Mouse (Mus musculus): ENCODE data around the gene Hpn. TPM values are rescaled to one million over a fixed set of nuclear protein-coding genes. Genes with fewer than 3 reads are reported as not detected.

Gene Hpn
- not detected for polyA plus RNA-seq (2014; fragmentation: Illumina TruSeq; extraction: RNeasy Lipid Tissue Mini Kit (QIAGEN cat#74804); ENCODE audit: low read depth, low replicate concordance)

DNA sequence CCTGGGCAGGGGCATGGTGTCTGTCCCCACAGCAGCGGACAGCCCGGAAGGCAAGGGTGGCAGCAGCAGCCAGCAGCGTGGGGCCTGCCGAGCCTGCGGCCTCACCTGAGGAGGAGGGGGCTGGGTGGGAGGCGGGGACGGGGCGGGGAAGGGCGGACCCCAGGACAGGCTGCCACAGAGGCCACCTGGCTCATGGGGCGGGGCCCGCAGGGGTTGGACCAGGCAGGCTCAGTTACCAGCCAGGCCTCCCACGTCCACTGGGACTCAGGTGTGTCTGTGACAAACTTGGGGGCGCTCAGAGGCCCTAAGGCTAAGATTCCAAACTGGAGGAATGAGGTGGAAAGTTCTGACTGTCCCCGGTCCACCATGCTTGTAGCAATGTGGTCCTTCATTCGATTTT is at the start of gene Hpn:
Gene Hpn (minus strand): TSS at position 109 of the 400 bp plus-strand sequence.

DNA sequence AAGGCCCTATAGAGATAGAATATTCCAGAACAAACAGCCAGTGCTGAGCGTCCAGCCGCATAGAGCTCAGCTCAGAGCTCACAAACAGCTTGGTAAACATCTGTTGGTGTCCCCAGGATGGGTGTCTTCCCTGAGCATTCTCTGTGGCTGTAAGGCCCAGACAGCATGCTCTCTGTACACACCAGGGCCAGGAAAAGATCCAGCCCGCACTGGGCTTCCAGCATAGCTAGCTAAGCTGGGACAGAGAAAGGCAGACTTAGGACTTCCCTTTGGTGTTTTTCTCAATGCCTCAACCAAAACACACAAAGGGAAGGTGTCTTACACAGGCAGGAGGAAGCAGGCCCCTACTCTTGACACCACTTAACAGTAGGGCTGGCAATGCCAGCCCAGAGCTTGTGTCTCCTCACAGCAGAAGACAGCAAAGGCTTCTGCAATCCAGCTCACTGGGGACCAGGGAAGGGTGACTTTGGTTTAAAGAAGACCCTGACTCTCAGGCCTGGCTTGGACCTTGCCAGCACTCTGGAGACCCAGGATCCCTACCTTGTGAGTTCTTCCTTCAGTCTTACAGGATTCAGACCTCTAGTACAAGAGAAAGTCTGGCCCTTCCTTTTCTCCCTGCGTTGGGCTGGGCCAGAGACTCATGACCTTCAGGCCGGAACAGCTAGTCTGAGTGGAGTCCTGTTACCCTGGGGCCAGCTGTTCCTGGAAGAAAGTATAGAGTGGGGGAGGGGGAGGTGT is 40.4 kb upstream of the Hpn start, which contains the start of gene Gramd1a:
Gene Gramd1a (minus strand): TSS at position 601 of the 738 bp plus-strand sequence.

DNA sequence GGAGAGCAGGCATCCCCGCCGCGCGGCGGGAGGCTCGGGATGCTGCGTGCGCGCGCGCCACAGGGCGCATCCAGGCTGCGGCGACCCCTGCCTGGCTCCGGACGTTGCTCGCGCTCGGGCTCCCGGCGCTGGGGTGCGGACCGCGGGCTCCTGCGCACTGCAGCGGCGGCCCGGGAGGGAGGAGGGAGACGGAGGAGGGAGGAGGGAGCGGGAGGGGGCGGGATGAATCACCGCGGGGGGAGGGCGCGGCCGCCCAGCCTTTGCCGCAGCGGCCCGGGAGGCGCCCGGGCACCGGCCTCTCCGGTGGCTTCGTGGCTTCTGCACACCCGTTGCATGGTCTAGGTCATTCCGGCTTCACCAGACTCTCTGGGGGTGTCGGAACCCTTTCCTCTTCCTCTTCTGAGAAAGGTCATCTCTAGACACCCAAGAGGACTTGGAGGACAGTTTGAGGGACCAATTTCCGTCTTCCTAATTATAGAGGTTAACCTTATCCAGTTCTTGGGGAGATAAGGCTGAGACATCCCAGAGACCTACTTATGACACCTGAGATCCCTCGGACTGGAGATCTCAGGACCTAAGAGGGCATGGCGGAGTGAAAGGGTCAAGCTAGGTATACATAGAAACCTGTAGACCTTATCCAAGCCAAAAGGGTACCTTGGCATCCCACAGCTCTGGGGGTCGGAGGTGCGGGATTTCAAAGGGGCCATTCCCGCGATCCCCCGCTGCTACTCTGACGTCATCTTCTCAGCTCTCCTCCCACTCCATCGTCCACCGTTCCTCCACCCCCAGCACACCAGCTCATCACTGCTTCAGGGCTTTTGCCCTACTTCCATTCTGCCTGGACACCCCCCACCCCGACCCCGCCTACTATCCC is 12.0 kb upstream of the Hpn start, which contains the start of gene Scn1b:
Gene Scn1b (minus strand): TSS at position 153 of the 874 bp plus-strand sequence.

DNA sequence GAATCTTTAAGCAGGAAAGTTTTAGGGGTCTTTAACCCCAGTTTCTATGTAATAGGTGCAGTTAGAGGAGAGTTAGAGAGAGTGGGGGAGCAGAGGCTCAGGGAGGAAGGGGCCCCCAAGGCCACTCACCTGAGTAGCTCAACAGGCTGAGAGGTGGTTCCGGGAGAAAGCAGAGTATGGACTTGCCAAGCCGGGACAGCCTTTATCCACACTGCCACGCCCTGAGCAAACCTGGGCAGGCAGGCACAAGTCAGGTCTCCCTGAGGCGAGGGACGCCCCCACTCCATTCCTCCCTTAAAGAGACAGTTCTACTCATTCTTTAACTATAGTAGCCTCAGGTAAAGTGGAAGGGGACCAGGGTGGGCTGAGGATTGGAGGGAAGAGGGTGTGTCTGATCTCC is 38.6 kb downstream of the Hpn start, which contains the start of gene Fxyd3:
Gene Fxyd3 (minus strand): TSS at position 213 of the 400 bp plus-strand sequence.

DNA sequence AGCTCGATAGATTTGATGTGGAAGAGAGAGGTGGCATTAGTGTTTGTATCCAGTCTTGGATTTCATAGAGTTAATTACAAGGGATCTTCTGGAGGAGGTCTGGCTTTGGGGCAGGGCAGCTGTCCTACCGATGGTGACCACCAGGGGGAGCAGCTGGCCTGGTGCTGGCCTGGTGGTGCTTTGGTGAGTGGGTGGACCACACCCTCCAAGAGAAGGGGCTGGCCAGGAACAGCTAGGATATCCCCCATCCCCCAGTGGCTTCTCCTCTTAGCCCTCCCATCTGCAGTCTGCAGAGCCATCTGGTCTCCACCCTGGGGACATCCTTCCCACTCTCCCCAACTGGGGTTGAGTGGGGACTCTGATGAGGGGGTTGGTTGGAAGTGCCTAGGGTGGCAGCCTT is 56.0 kb downstream of the Hpn start, which contains the start of gene Lgi4:
Gene Lgi4 (plus strand): TSS at position 235 of the 400 bp plus-strand sequence.

GRCm38 (mm10) chr7:31057071-31057470 is 58.0 kb downstream of the Hpn start, which contains the start of gene Fxyd1:
Fxyd1 (minus strand) TSS chr7:31057199.

DNA sequence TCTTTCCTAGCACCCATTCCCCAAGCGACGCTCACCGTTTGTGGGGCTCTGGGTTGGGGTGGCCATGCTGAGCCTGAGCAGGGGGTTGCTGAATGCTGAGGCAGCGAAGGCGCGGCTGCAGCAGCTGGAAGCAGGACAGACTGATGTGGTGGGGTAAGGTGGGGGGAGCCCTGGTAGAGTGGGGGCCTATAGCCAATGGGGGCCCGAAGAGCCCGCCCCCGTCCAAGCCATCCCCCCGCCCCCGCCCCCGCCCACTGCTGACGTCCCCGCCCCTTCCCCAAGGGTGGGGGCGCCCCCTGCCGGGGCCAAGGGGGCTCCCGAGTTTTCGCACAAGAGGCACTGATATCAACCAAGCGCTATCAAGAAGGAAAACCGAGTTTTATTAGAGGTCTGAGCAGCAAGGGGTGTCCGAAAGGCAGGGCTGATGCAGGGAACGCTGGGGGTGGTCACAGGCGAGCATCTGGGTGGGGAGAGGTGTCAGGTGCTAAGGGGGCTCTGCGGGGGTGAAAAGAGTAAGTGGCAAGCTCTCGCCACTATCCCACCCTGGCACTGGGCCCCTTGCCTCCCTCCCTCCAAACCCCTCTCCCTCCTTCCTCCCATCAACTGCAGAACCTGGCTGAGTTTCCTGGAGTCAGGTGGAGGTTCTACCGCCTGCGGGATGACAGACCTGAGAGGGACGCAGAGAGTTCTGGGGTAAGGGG is 63.6 kb downstream of the Hpn start, which contains the start of gene Fxyd7:
Gene Fxyd7 (minus strand): TSS at position 147 of the 701 bp plus-strand sequence.

Other genes with a start within 250 kb of the Hpn start
- not detected for gene Cd22, start 234.9 kb downstream of the Hpn start, polyA plus RNA-seq (2014; fragmentation: Illumina TruSeq; extraction: RNeasy Lipid Tissue Mini Kit (QIAGEN cat#74804); ENCODE audit: low read depth, low replicate concordance)
- gene Mag, start 200.4 kb downstream of the Hpn start, polyA plus RNA-seq (2014; fragmentation: Illumina TruSeq; extraction: RNeasy Lipid Tissue Mini Kit (QIAGEN cat#74804); ENCODE audit: low read depth, low replicate concordance), result 0.95 TPM
- gene Hamp2, start 190.6 kb downstream of the Hpn start, polyA plus RNA-seq (2014; fragmentation: Illumina TruSeq; extraction: RNeasy Lipid Tissue Mini Kit (QIAGEN cat#74804); ENCODE audit: low read depth, low replicate concordance), result not detected
- gene Hamp, start 171.3 kb downstream of the Hpn start, polyA plus RNA-seq (2014; fragmentation: Illumina TruSeq; extraction: RNeasy Lipid Tissue Mini Kit (QIAGEN cat#74804); ENCODE audit: low read depth, low replicate concordance), result not detected
- gene Usf2, start 158.5 kb downstream of the Hpn start, polyA plus RNA-seq (2014; fragmentation: Illumina TruSeq; extraction: RNeasy Lipid Tissue Mini Kit (QIAGEN cat#74804); ENCODE audit: low read depth, low replicate concordance), result 16.6 TPM
- 0.92 TPM for gene Lsr, start 141.8 kb downstream of the Hpn start, polyA plus RNA-seq (2014; fragmentation: Illumina TruSeq; extraction: RNeasy Lipid Tissue Mini Kit (QIAGEN cat#74804); ENCODE audit: low read depth, low replicate concordance)
- gene Fam187b, start 141.5 kb downstream of the Hpn start, polyA plus RNA-seq (2014; fragmentation: Illumina TruSeq; extraction: RNeasy Lipid Tissue Mini Kit (QIAGEN cat#74804); ENCODE audit: low read depth, low replicate concordance), result 177 TPM
- gene Fxyd5, start 72.8 kb downstream of the Hpn start, polyA plus RNA-seq (2014; fragmentation: Illumina TruSeq; extraction: RNeasy Lipid Tissue Mini Kit (QIAGEN cat#74804); ENCODE audit: low read depth, low replicate concordance), result 1.5 TPM
- not detected for gene Fxyd7, start 63.8 kb downstream of the Hpn start, polyA plus RNA-seq (2014; fragmentation: Illumina TruSeq; extraction: RNeasy Lipid Tissue Mini Kit (QIAGEN cat#74804); ENCODE audit: low read depth, low replicate concordance)
- gene Fxyd1, start 58.1 kb downstream of the Hpn start, polyA plus RNA-seq (2014; fragmentation: Illumina TruSeq; extraction: RNeasy Lipid Tissue Mini Kit (QIAGEN cat#74804); ENCODE audit: low read depth, low replicate concordance), result 4.5 TPM
- 0.70 TPM for gene Lgi4, start 55.9 kb downstream of the Hpn start, polyA plus RNA-seq (2014; fragmentation: Illumina TruSeq; extraction: RNeasy Lipid Tissue Mini Kit (QIAGEN cat#74804); ENCODE audit: low read depth, low replicate concordance)
- gene Fxyd3, start 38.6 kb downstream of the Hpn start, polyA plus RNA-seq (2014; fragmentation: Illumina TruSeq; extraction: RNeasy Lipid Tissue Mini Kit (QIAGEN cat#74804); ENCODE audit: low read depth, low replicate concordance), result not detected
- not detected for gene Scn1b, start 11.7 kb upstream of the Hpn start, polyA plus RNA-seq (2014; fragmentation: Illumina TruSeq; extraction: RNeasy Lipid Tissue Mini Kit (QIAGEN cat#74804); ENCODE audit: low read depth, low replicate concordance)
- gene Gramd1a, start 40.6 kb upstream of the Hpn start, polyA plus RNA-seq (2014; fragmentation: Illumina TruSeq; extraction: RNeasy Lipid Tissue Mini Kit (QIAGEN cat#74804); ENCODE audit: low read depth, low replicate concordance), result 4.0 TPM
- gene Scgb2b2, start 175.2 kb upstream of the Hpn start, polyA plus RNA-seq (2014; fragmentation: Illumina TruSeq; extraction: RNeasy Lipid Tissue Mini Kit (QIAGEN cat#74804); ENCODE audit: low read depth, low replicate concordance), result not detected
- gene Scgb1b2, start 176.5 kb upstream of the Hpn start, polyA plus RNA-seq (2014; fragmentation: Illumina TruSeq; extraction: RNeasy Lipid Tissue Mini Kit (QIAGEN cat#74804); ENCODE audit: low read depth, low replicate concordance), result not detected
- gene Scgb2b3, start 246.8 kb upstream of the Hpn start, polyA plus RNA-seq (2014; fragmentation: Illumina TruSeq; extraction: RNeasy Lipid Tissue Mini Kit (QIAGEN cat#74804); ENCODE audit: low read depth, low replicate concordance), result not detected